Mouse (Mus musculus): ENCODE results near the gene Trim80.

GRCm38 (mm10) chr11:115453306-115453705 lies 13.0 kb downstream of the Trim80 start:
- TF ChIP-seq CTCF (IDR thresholded peaks at IDR 0.05; ENCODE audit: low read depth) (no peak), EP300 (IDR thresholded peaks at IDR 0.05; ENCODE audit: low read depth) (no peak)

Data from heart, postnatal 0 days (tissue).